Mouse (Mus musculus) intestine, embryonic 14.5 days (tissue): Measurements from ENCODE around the gene Fbxl5. TPM values are rescaled to one million over a fixed set of nuclear protein-coding genes. Genes with fewer than 3 reads are reported as not detected.
A peak's percentile ranks its signal among the peaks of the same experiment; 100 is the strongest.

Experiments
- ATAC-seq: fragments of 200-750 bp; cut with Nextera tagmentation; replicated peaks from 2 replicates; pipeline ENCODE4 v1.8.0; 2017; ENCODE audit warnings: low read depth, moderate number of reproducible peaks, moderate TSS enrichment, moderate library complexity; ENCODE audit not compliant: low FRiP score, low TSS enrichment
- DNase-seq: peaks from one replicate; pipeline ENCODE4 v3.0.0-alpha.2; 2018; ENCODE audit warnings: low spot score
- H3K27ac ChIP-seq: fragments of 300-500 bp; sonication (generic); 2 replicates; pipeline ENCODE4 v1.5.1; 2014; ENCODE audit warnings: low read depth, mild to moderate bottlenecking, control low read depth
- H3K27me3 ChIP-seq: fragments of 300-500 bp; sonication (generic); replicated peaks from 2 replicates; pipeline ENCODE4 v1.6.1; 2014; ENCODE audit warnings: low read length, control low read depth; ENCODE audit not compliant: control insufficient read depth, insufficient read depth
- H3K36me3 ChIP-seq: fragments of 300-500 bp; sonication (generic); 2 replicates; pipeline ENCODE4 v1.6.1; 2014; ENCODE audit warnings: low read length, control low read depth; ENCODE audit not compliant: control insufficient read depth, insufficient read depth
- H3K4me1 ChIP-seq: fragments of 300-500 bp; sonication (generic); replicated peaks from 2 replicates; pipeline ENCODE4 v1.6.1; 2014; ENCODE audit warnings: low read length, control low read depth, mixed read lengths; ENCODE audit not compliant: control insufficient read depth, insufficient read depth
- H3K4me2 ChIP-seq: fragments of 300-500 bp; sonication (generic); 2 replicates; pipeline ENCODE4 v1.6.1; 2014; ENCODE audit warnings: low read length
- H3K4me3 ChIP-seq: fragments of 300-500 bp; sonication (generic); 2 replicates; pipeline ENCODE4 v1.5.1; 2014; ENCODE audit warnings: low read depth, low read length, control low read depth, mixed read lengths
- H3K9ac ChIP-seq: fragments of 300-500 bp; sonication (generic); 2 replicates; pipeline ENCODE4 v1.6.1; 2014; ENCODE audit warnings: mild to moderate bottlenecking, low read length
- H3K9me3 ChIP-seq: fragments of 300-500 bp; sonication (generic); 2 replicates; pipeline ENCODE4 v1.6.1; 2016; ENCODE audit warnings: low read length, control low read depth; ENCODE audit not compliant: control insufficient read depth
- WGBS: fragments of 180-500 bp; shearing (Covaris S2); extraction: QIAGEN DNeasy Blood & Tissue Kit; methylation state at CpG from one replicate; pipeline ENCODE4 v1.1.7; 2014; 5-methylcytosine and 5-hydroxymethylcytosine counted together
- polyA plus RNA-seq: library from polyadenylated mRNA; unstranded; fragments of >200 nt; fragmentation: Nextera tagmentation; extraction: Ambion mirVana; gene quantifications from 2 replicates; pipeline ENCODE4 v1.2.1, GENCODE M21; 2014

The Fbxl5 gene
- polyA plus RNA-seq, 1 experiment from 2014 or later = 65.6 TPM

DNA sequence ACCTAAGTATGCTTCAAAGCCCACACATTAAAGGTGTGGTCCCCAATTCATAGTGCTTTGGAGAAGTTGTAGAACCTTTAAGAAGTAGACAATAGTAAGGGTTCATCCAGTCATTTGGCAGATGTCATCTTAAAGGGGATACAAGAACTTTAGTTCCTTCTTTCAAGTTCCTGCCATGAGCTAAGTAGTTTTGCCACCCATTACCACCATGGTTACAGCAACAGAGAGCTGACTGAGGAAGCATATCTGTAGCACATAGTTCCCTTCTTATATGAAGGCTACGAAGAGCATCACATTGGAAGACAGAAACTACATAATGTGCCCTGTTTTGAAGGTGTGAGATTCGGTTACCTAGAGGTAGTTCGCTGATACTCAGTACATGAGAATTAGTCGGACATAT is 34.8 kb downstream of the Fbxl5 start:
- no peak for DNase-seq
- ATAC-seq = no peak
- no peaks in the 10 kb centered on the region for H3K9me3 ChIP-seq
- no peaks in the 10 kb centered on the region for H3K27me3 ChIP-seq
- H3K36me3 ChIP-seq = no peaks in the 10 kb centered on the region
- H3K4me3 ChIP-seq = no peak overlapping the region
- H3K4me2 ChIP-seq = no peak overlapping the region
- H3K9ac ChIP-seq = no peak overlapping the region
- no peak overlapping the region for H3K27ac ChIP-seq
- 92% methylated on average over 4 of the region's 4 CpGs for WGBS
- H3K4me1 ChIP-seq = no peaks in the 10 kb centered on the region; the same call in 1 of the 2 replicates

DNA sequence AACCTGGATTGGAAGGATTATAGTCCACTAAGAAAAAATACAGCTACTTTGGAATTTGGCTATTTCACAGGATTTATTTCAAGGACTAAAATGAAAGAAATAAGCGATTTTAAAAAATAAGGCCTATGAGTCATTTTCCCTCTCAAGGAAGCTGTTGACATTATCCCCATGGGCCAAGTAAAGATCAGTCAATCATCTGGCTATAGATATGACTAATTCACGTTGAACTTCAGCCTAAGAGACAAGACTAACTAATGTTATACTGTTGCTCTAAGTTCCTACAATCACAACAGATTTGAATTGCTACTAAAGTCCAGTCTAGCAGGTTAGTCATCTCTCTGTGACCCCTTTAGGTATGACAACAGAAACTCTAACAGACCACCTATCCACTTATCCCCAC is 37.4 kb downstream of the Fbxl5 start:
- Histone ChIP-seq H3K27ac (no peak overlapping the region), H3K4me3 (no peak overlapping the region), H3K27me3 (no peaks in the 10 kb centered on the region), H3K4me1 (peaks cover 11% of the 10 kb centered on the region), H3K9ac (no peak overlapping the region), H3K36me3 (no peaks in the 10 kb centered on the region), H3K4me2 (no peak overlapping the region), H3K9me3 (no peaks in the 10 kb centered on the region)
- 71% methylated on average over 2 of the region's 2 CpGs for WGBS
- DNase-seq (no peak), ATAC-seq (no peak)

DNA sequence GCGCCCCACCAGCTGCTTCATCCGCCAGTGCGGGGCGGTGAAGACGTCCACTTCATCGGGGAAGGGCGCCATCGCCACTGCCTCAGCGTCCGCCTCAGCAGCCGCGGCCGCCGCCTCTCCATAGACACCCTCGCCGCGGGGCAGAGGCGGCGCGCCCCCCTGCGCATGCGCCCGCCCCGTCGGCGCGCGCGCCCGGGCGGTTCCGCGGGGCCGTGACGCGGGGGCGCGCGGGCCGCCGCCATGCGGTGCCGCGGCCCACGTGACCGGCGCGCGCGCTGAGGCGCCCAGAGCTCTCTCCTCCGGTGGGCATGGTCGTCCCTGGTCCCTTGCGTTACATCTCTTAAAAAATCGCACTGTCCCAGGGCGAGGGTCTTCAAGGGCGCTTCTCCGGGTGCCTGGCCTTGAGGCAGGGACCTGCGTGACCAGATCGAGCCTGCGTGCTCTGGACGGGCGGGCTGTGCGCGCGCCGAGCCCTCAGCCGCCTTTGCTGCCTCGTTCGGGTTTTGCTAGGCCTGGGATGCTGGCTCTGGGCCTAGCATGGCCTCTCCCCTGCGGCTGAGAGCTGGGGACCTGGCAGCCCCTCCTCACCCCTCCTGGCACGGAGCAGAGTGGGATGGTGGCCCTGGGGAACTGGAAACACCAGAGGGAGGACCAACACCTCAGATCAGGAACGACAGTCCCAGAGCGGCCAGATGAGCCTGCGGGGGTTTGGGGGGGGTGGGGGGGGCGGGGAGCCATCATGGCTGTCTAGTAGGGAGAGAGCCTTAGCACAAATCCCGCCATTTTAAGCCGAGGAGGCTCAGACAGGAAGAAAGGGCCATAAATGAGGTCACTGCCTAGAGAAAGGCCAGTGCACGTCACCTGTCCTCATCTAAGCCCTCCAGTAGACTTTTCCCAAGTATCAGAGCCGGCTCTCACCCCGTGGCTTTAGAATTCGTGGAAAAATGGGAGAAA is 39.2 kb downstream of the Fbxl5 start:
- H3K9me3 ChIP-seq = no peaks in the 10 kb centered on the region
- ATAC-seq (peak; percentile 91), DNase-seq (peak; percentile 93)
- H3K36me3 ChIP-seq = 0 out of 2 replicates have a peak, but pooled peaks cover 3% of the 10 kb centered on the region
- H3K27me3 ChIP-seq = no peaks in the 10 kb centered on the region
- 3% methylated on average over 78 of the region's 82 CpGs for WGBS
- peak overlapping the region; percentile 96 for H3K9ac ChIP-seq
- H3K4me3 ChIP-seq = peak overlapping the region; percentile 90
- H3K4me2 ChIP-seq = peak overlapping the region; percentile 75
- H3K4me1 ChIP-seq = peaks cover 11% of the 10 kb centered on the region
- H3K27ac ChIP-seq = peak overlapping the region; percentile 97

DNA sequence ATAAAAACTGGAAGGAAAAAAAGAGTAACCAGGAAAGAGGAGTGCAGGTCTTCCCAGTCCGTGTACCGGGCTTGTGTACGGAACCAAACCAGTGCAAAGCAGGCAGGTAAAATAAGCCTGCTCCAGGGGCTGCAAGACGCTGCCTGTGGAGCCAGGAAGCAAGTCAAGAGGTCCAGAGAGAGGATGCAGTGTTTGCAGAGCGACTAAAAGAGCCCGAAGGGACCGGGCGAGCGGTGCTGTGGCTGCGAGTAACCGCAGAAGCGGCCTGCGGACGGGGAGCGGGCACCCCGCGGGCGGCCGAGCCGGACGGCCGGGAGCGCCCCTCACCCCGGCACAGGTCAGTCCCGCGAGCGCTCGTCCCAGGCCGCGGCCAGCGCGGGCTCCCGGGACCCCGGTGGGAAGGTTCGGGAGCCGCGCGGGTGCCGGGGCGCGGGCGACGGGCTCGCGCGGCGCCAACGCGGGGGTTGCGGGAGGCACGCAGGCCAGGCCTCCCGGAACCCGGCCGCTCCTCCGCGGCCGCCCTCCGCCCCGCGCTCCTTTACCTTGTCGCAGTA is 39.9 kb downstream of the Fbxl5 start:
- Histone ChIP-seq H3K27ac (peak overlapping the region; percentile 97), H3K9ac (peak overlapping the region; percentile 96), H3K4me2 (peak overlapping the region; percentile 75), H3K4me1 (peaks cover 14% of the 10 kb centered on the region), H3K27me3 (no peaks in the 10 kb centered on the region), H3K9me3 (no peaks in the 10 kb centered on the region), H3K4me3 (peak overlapping the region; percentile 90), H3K36me3 (0 out of 2 replicates have a peak, but pooled peaks cover 3% of the 10 kb centered on the region)
- DNase-seq = peak; percentile 77
- peak; percentile 73 for ATAC-seq
- WGBS = under 1% methylated on average over 39 of the region's 61 CpGs

DNA sequence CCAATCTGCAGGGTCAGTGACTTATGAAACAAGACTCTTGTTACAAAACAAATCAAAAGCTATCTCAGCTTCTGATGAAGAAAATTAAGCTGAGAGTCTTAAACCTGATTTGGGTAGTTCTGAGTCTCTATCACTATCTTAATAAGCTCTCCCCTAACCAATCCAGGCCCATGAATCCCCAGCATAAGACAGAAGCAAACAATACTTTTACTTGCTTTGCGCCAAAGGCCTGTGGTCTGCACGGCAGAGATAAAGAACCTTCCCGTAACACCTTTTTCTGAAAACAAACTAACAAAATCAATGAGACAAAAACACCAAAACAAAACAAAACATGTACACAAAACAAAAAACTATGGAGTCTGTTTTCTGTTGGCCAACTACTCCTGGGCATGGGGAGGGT is 42.9 kb downstream of the Fbxl5 start:
- 89% methylated on average over 3 of the region's 3 CpGs for WGBS
- H3K27me3 ChIP-seq = no peaks in the 10 kb centered on the region
- 0 out of 2 replicates have a peak, but pooled peaks cover 3% of the 10 kb centered on the region for H3K36me3 ChIP-seq
- no peaks in the 10 kb centered on the region for H3K9me3 ChIP-seq
- no peak overlapping the region for H3K4me3 ChIP-seq
- ATAC-seq (no peak), DNase-seq (no peak)
- no peak overlapping the region for H3K9ac ChIP-seq
- H3K4me1 ChIP-seq = peaks cover 14% of the 10 kb centered on the region
- no peak overlapping the region for H3K27ac ChIP-seq
- no peak overlapping the region for H3K4me2 ChIP-seq

DNA sequence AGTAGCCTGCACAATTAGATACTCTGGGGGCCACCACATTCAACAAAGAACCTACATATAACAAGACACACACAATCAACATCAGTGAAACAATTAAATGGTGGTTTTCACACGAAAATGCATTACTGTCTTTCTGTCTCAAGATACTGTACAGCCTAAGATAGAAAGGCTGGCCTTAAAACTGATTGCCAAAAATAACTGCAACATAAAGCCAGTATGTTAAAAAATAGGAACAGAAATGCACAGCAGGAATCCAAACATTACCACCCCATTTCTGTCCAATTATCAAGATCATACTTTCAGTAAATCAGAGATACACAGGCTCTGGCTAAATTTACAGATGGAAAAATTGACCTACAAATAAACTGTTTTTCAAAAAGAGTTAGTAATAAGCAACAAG is 44.4 kb downstream of the Fbxl5 start:
- no peaks in the 10 kb centered on the region for H3K9me3 ChIP-seq
- DNase-seq (no peak), ATAC-seq (no peak)
- peaks cover 14% of the 10 kb centered on the region for H3K4me1 ChIP-seq
- no peak overlapping the region for H3K4me3 ChIP-seq
- WGBS = 58% methylated on average over 1 of the region's 1 CpGs
- no peak overlapping the region for H3K27ac ChIP-seq
- no peaks in the 10 kb centered on the region for H3K27me3 ChIP-seq
- 0 out of 2 replicates have a peak, but pooled peaks cover 3% of the 10 kb centered on the region for H3K36me3 ChIP-seq
- no peak overlapping the region for H3K4me2 ChIP-seq
- no peak overlapping the region for H3K9ac ChIP-seq

DNA sequence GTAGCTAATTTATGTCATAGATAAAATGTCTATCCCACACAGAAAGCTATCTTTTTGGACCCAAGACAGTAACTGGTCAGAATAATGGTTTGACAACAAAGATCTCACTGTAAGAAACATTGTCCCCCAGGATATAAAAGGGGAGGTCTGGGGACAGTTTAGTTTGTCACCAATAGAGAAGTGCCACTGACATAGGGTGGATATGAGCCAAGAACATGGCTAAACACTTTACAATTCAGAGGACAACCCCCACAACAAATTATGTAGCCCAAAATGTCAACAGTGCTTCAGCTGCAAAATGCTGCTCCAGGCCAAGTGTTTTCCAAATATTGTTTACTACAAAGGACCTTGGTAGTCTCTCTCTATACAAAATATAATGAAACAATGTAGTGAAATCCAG is 45.0 kb downstream of the Fbxl5 start:
- Histone ChIP-seq H3K9ac (no peak overlapping the region), H3K4me3 (no peak overlapping the region), H3K4me2 (no peak overlapping the region), H3K36me3 (0 out of 2 replicates have a peak, but pooled peaks cover 3% of the 10 kb centered on the region), H3K27me3 (no peaks in the 10 kb centered on the region), H3K27ac (no peak overlapping the region), H3K4me1 (peaks cover 14% of the 10 kb centered on the region), H3K9me3 (no peaks in the 10 kb centered on the region)
- ATAC-seq (no peak), DNase-seq (no peak)

DNA sequence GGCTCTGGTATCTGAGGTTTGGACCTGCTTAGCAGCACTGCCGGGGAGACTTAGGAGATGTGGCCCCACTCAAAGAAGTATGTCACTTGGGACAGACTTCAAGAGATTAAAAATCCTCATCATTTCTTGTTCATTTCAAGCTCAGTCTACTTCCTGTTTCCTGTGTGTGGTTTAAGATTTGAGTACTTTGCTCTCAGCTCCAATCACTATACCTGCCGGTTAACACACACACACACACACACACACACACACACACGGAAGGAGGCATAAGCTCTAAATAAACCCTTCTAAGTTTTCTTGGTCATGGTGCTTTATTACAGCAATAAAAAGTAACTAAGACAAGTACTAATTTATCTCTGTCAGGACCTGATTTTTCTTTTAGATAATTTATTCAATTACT is 49.9 kb downstream of the Fbxl5 start:
- no peak for ATAC-seq
- H3K9me3 ChIP-seq = no peaks in the 10 kb centered on the region
- 76% methylated on average over 3 of the region's 3 CpGs for WGBS
- H3K9ac ChIP-seq = no peak overlapping the region
- H3K4me3 ChIP-seq = no peak overlapping the region
- no peak overlapping the region for H3K27ac ChIP-seq
- no peaks in the 10 kb centered on the region for H3K27me3 ChIP-seq
- DNase-seq = no peak
- no peaks in the 10 kb centered on the region for H3K4me1 ChIP-seq
- peaks cover 38% of the 10 kb centered on the region for H3K36me3 ChIP-seq
- H3K4me2 ChIP-seq = no peak overlapping the region
